Mouse (Mus musculus) kidney, adult 2 months (tissue): Measurements from ENCODE around the gene Npb. TPM values are rescaled to one million over a fixed set of nuclear protein-coding genes. Genes with fewer than 3 reads are reported as not detected.

ENCODE experiments used
- DNase-seq: peaks from one replicate; pipeline ENCODE4 v3.0.0; 2021
- H3K27ac ChIP-seq: fragments of 200-500 bp; 2 replicates; pipeline ENCODE4 v1.5.1; 2012; ENCODE audit warnings: low read depth, low read length, control low read depth, inconsistent platforms; ENCODE audit not compliant: insufficient read depth
- H3K27me3 ChIP-seq: fragments of 200-500 bp; replicated peaks from 2 replicates; pipeline ENCODE4 v1.6.1; 2012; ENCODE audit warnings: mild to moderate bottlenecking, moderate library complexity, low read length, inconsistent platforms; ENCODE audit not compliant: control insufficient read depth, insufficient read depth
- H3K36me3 ChIP-seq: fragments of 200-500 bp; 2 replicates; pipeline ENCODE4 v1.6.1; 2012; ENCODE audit warnings: mild to moderate bottlenecking, moderate library complexity, low read length, inconsistent platforms; ENCODE audit not compliant: control insufficient read depth, insufficient read depth
- H3K4me1 ChIP-seq: fragments of 200-500 bp; 2 replicates; pipeline ENCODE4 v1.6.1; 2011; ENCODE audit warnings: low read length; ENCODE audit not compliant: control insufficient read depth, insufficient read depth
- H3K4me3 ChIP-seq: fragments of 200-500 bp; 2 replicates; pipeline ENCODE4 v1.5.1; 2011; ENCODE audit warnings: mild to moderate bottlenecking, low read depth, low read length, control low read depth; ENCODE audit not compliant: insufficient read depth
- CTCF ChIP-seq: fragments of 200-500 bp; conservative IDR thresholded peaks from 2 replicates; pipeline ENCODE4 v1.5.1; 2011; ENCODE audit warnings: low read depth, mild to moderate bottlenecking, control low read depth, low read length, moderate library complexity, mixed read lengths; ENCODE audit not compliant: insufficient read depth, insufficient read length
- POLR2A ChIP-seq: fragments of 200-500 bp; IDR thresholded peaks from one replicate; pipeline ENCODE4 v1.6.1; 2011; ENCODE audit warnings: low read depth, low read length, control low read depth
- WGBS: fragments of 180-500 bp; shearing (Covaris S2); methylation state at CpG from one replicate; pipeline ENCODE4 v1.1.7; 2018; 5-methylcytosine and 5-hydroxymethylcytosine counted together
- polyA plus RNA-seq: library from polyadenylated mRNA; depleted of rRNA; stranded (reverse); fragments of >200 nt; gene quantifications from 2 replicates; pipeline ENCODE4 v1.2.3, GENCODE M21; 2012

Npb gene
- polyA plus RNA-seq, 1 experiment = 7.7 TPM

- H3K4me1 ChIP-seq = peaks cover 38% of the 10 kb centered on the region
- H3K27ac ChIP-seq = peak overlapping the region; percentile 90
- H3K36me3 ChIP-seq = no peaks in the 10 kb centered on the region
- H3K4me3 ChIP-seq = peak overlapping the region; percentile 47
- TF ChIP-seq POLR2A = no peak
- no peak for TF ChIP-seq CTCF
- DNase-seq = peak; percentile 76
- H3K27me3 ChIP-seq = no peaks in the 10 kb centered on the region
- WGBS = 5% methylated on average over 7 of the region's 7 CpGs
Observed at GRCm38 (mm10) chr11:120629911-120630310, 21.6 kb downstream of the Npb start.

GRCm38 (mm10) chr11:120630401-120630871 is 22.2 kb downstream of the Npb start:
- H3K36me3 ChIP-seq = no peaks in the 10 kb centered on the region
- TF ChIP-seq CTCF (no peak), POLR2A (no peak)
- peaks cover 35% of the 10 kb centered on the region for H3K4me1 ChIP-seq
- DNase-seq = peak; percentile 93
- H3K4me3 ChIP-seq = peak overlapping the region; percentile 47
- peak overlapping the region; percentile 95 for H3K27ac ChIP-seq
- H3K27me3 ChIP-seq = no peaks in the 10 kb centered on the region
- WGBS = 4% methylated on average over 5 of the region's 5 CpGs

GRCm38 (mm10) chr11:120630881-120631725 is 22.8 kb downstream of the Npb start:
- TF ChIP-seq POLR2A = no peak
- no peak for TF ChIP-seq CTCF
- peak overlapping the region; percentile 41 for H3K4me3 ChIP-seq
- no peaks in the 10 kb centered on the region for H3K36me3 ChIP-seq
- DNase-seq = peak; percentile 86
- no peaks in the 10 kb centered on the region for H3K27me3 ChIP-seq
- WGBS = 17% methylated on average over 7 of the region's 7 CpGs
- peaks cover 34% of the 10 kb centered on the region for H3K4me1 ChIP-seq
- peak overlapping the region; percentile 95 for H3K27ac ChIP-seq

GRCm38 (mm10) chr11:120631726-120632448 is 23.6 kb downstream of the Npb start:
- TF ChIP-seq CTCF = no peak
- TF ChIP-seq POLR2A = no peak
- peaks cover 34% of the 10 kb centered on the region for H3K4me1 ChIP-seq
- peak; percentile 45 for DNase-seq
- H3K27me3 ChIP-seq = no peaks in the 10 kb centered on the region
- no peaks in the 10 kb centered on the region for H3K36me3 ChIP-seq
- H3K27ac ChIP-seq = peak overlapping the region; percentile 95
- WGBS = 34% methylated on average over 4 of the region's 4 CpGs
- peak overlapping the region; percentile 92 for H3K4me3 ChIP-seq

DNA sequence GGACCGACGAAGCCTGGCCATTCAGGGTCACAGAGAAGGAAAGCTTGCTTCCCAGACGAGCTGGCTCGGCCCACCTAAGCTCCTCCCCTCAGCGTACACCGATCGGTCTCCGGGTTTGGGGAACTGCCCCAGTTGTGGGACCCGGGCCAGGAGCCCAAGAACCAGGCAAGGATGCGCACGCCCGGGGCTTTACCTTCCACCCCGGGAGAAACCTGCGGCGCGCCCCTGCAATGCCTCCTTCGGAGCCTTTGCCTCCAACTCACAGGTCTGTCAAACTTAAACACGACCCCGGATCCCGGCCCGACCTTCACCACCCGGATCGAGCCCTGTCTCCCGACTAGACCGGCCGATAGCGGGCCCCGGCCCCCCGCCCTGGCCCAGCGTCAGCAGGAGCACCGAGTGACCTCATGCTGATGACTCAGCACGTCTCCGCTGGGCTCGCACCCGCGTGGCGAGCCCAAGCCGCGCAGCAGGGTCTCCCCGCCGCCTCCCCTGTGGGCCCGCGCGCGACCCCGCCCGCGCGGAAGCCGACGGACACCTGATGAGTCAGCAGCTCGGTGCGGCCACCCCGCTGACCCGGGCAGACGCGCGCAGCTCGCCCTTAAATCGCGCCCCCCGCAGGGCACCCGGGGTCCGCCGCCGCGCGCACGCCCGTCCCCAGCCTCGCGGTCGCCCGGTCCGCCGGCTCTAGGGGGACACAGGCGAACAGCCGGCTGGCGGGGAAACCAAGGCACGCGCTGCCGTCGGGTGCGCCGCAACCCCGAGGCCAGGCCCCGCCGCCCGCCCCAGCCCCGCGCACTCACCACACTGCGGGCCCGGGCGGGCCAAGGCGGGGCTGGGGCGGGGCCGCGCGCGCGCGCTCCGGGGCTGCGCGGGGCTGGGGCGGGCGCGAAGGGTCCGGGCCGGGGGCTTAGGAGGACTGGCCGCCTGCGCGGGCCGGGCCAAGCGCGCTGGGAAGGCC is 24.6 kb downstream of the Npb start:
- under 1% methylated on average over 116 of the region's 116 CpGs for WGBS
- peak overlapping the region; percentile 92 for H3K4me3 ChIP-seq
- H3K27ac ChIP-seq = peak overlapping the region; percentile 95
- H3K27me3 ChIP-seq = no peaks in the 10 kb centered on the region
- DNase-seq = peak; percentile 94
- no peaks in the 10 kb centered on the region for H3K36me3 ChIP-seq
- no peak for TF ChIP-seq CTCF
- TF ChIP-seq POLR2A = peak; percentile 13
- H3K4me1 ChIP-seq = peaks cover 34% of the 10 kb centered on the region

DNA sequence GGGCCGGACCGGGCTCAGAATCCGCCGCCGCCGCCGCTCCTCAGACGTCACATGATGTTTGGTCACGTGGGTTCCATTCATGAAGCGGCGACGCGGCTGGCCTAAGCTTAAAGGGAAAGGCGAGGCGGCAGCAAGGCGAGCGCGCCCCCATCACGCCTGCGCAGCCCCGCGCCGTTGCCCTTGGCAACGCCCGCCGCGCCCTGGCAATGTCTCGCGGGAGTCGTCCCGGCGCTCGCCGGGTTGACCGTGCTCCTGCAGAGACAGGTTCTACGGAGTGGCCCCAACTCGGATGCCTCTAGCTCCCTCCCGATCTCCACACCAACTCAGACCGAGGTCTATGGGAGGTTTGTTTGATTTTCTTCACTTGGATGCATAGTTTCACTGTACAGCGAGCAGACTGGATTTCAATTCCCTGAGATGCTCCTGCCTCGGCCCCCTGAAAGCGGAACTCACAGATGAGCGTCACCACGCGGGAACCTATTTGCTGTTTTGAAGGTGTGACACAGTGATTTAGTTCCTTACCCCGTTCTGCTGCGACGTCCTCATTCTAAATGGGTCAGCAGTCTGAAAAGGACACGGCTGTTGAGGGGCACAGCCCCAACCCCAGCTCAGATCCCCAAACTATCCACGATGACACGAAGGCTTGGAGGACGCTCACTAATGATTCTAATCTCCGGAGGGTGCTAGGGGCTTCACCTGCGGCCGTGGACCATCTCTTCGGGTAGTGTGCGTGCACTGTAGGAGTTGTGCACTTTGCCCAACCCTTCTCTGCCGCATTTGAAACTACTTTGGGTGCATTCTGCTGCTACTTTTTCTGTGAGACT is 25.5 kb downstream of the Npb start, which contains the start of gene Mafg:
TSS of gene Mafg (minus strand) at position 81 of the 824 bp plus-strand sequence.
- DNase-seq = peak; percentile 98
- Histone ChIP-seq H3K4me1 (peaks cover 32% of the 10 kb centered on the region), H3K27me3 (no peaks in the 10 kb centered on the region), H3K36me3 (no peaks in the 10 kb centered on the region), H3K4me3 (peak within 1 kb of the TSS; percentile 92), H3K27ac (peak within 1 kb of the TSS; percentile 95)
- 11% methylated on average over 58 of the region's 58 CpGs for WGBS
- TF ChIP-seq POLR2A = no peak
- no peak for TF ChIP-seq CTCF
